Mouse (Mus musculus) liver, embryonic 11.5 days (tissue): ENCODE data around the gene Myzap. TPM values are rescaled to one million over a fixed set of nuclear protein-coding genes. Genes with fewer than 3 reads are reported as not detected.

Experiments used
- ATAC-seq: fragments of 200-750 bp; cut with Nextera tagmentation; replicated peaks from 2 replicates; pipeline ENCODE4 v1.8.0; 2017; ENCODE audit warnings: moderate number of reproducible peaks, mild to moderate bottlenecking, moderate TSS enrichment, moderate library complexity; ENCODE audit not compliant: low FRiP score
- DNase-seq: peaks from one replicate; pipeline ENCODE4 v3.0.0-alpha.2; 2017; ENCODE audit warnings: low spot score
- H3K27ac ChIP-seq: fragments of 300-500 bp; sonication (generic); 2 replicates; pipeline ENCODE4 v1.5.1; 2014; ENCODE audit warnings: mild to moderate bottlenecking, low read depth, low read length, control low read depth
- H3K27me3 ChIP-seq: fragments of 300-500 bp; sonication (generic); replicated peaks from 2 replicates; pipeline ENCODE4 v1.6.1; 2014; ENCODE audit warnings: low read length, mixed read lengths; ENCODE audit not compliant: control insufficient read depth, insufficient read depth
- H3K36me3 ChIP-seq: fragments of 300-500 bp; sonication (generic); 2 replicates; pipeline ENCODE4 v1.6.1; 2014; ENCODE audit warnings: mild to moderate bottlenecking, low read length, moderate library complexity, mixed read lengths; ENCODE audit not compliant: control insufficient read depth, insufficient read depth
- H3K4me1 ChIP-seq: fragments of 300-500 bp; sonication (generic); replicated peaks from 2 replicates; pipeline ENCODE4 v1.6.1; 2014; ENCODE audit warnings: low read length, mixed read lengths; ENCODE audit not compliant: control insufficient read depth, insufficient read depth
- H3K4me2 ChIP-seq: fragments of 300-500 bp; sonication (generic); 2 replicates; pipeline ENCODE4 v1.6.1; 2014; ENCODE audit warnings: mild to moderate bottlenecking, control low read depth, moderate library complexity
- H3K4me3 ChIP-seq: fragments of 300-500 bp; sonication (generic); 2 replicates; pipeline ENCODE4 v1.5.1; 2014; ENCODE audit warnings: low read depth, low read length, control low read depth
- H3K9ac ChIP-seq: fragments of 300-500 bp; sonication (generic); 2 replicates; pipeline ENCODE4 v1.6.1; 2014; ENCODE audit warnings: low read depth, low read length, control low read depth
- H3K9me3 ChIP-seq: fragments of 300-500 bp; sonication (generic); 2 replicates; pipeline ENCODE4 v1.6.1; 2016; ENCODE audit warnings: low read length, inconsistent platforms, mixed read lengths; ENCODE audit not compliant: control insufficient read depth
- WGBS: fragments of 180-500 bp; shearing (Covaris S2); extraction: QIAGEN DNeasy Blood & Tissue Kit; methylation state at CpG from one replicate; pipeline ENCODE4 v1.1.7; 2014; 5-methylcytosine and 5-hydroxymethylcytosine counted together
- polyA plus RNA-seq: library from polyadenylated mRNA; unstranded; fragments of >200 nt; fragmentation: Nextera tagmentation; extraction: Ambion mirVana; gene quantifications from 2 replicates; pipeline ENCODE4 v1.2.1, GENCODE M21; 2014

Gene Myzap
- 9.1 and 9.8 TPM in 2 replicates for polyA plus RNA-seq

GRCm38 (mm10) chr9:71591938-71592548 is at the start of gene Myzap:
Gene Myzap (minus strand): TSS chr9:71592360.
- Histone ChIP-seq H3K4me1 (0 out of 2 replicates have a peak, but pooled peaks cover 3% of the 10 kb centered on the region), H3K9ac (0 out of 2 replicates have a peak within 1 kb of the TSS, but pooled peaks have one; percentile 21), H3K27me3 (peaks cover 7% of the 10 kb centered on the region), H3K27ac (no peak within 1 kb of the TSS), H3K4me3 (peak within 1 kb of the TSS; percentile 52), H3K9me3 (no peaks in the 10 kb centered on the region), H3K36me3 (no peaks in the 10 kb centered on the region), H3K4me2 (peak within 1 kb of the TSS; percentile 79)
- ATAC-seq (peak; percentile 87), DNase-seq (peak; percentile 84)
- WGBS = 3% methylated on average over 29 of the region's 29 CpGs

GRCm38 (mm10) chr9:71640361-71640927 is 48.3 kb upstream of the Myzap start:
- Histone ChIP-seq H3K9me3 (no peaks in the 10 kb centered on the region), H3K4me1 (no peaks in the 10 kb centered on the region), H3K4me2 (no peak overlapping the region), H3K4me3 (no peak overlapping the region), H3K27ac (no peak overlapping the region), H3K9ac (no peak overlapping the region), H3K36me3 (peaks cover 7% of the 10 kb centered on the region; the same call in 1 of the 2 replicates), H3K27me3 (no peaks in the 10 kb centered on the region)
- ATAC-seq (no peak), DNase-seq (no peak)
- 80% methylated on average over 4 of the region's 4 CpGs for WGBS

DNA sequence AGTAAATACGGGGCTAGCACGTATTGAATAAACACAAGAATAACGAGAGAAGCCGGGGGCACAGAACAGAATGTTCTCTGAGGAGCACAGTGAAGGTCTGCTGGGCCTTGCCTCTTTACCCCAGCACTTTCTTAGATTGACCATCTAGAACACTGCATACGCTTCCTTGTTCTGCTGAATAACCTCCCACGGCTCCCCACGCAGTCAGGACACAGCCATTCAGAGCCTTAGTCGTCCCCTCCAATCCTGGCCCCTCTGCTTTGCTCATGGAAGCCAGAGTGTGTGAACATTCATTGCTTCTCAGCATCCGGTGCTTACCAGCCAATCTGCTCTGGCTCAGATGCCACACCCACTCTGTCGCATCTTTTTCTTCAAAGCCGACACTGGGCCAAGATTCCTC is 46.0 kb upstream of the Myzap start:
- Histone ChIP-seq H3K27me3 (no peaks in the 10 kb centered on the region), H3K4me2 (no peak overlapping the region), H3K36me3 (peaks cover 6% of the 10 kb centered on the region; the same call in 1 of the 2 replicates), H3K4me3 (no peak overlapping the region), H3K4me1 (no peaks in the 10 kb centered on the region), H3K9me3 (peaks cover 4% of the 10 kb centered on the region; the same call in 1 of the 2 replicates), H3K9ac (no peak overlapping the region), H3K27ac (no peak overlapping the region)
- WGBS = 81% methylated on average over 11 of the region's 11 CpGs
- ATAC-seq (no peak), DNase-seq (no peak)

- Histone ChIP-seq H3K27ac (no peak overlapping the region), H3K4me1 (no peaks in the 10 kb centered on the region), H3K4me2 (no peak overlapping the region), H3K9me3 (peaks cover 4% of the 10 kb centered on the region; the same call in 1 of the 2 replicates), H3K4me3 (no peak overlapping the region), H3K9ac (no peak overlapping the region), H3K36me3 (peaks cover 5% of the 10 kb centered on the region; the same call in 1 of the 2 replicates), H3K27me3 (no peaks in the 10 kb centered on the region)
- 87% methylated on average over 1 of the region's 1 CpGs for WGBS
- ATAC-seq = no peak
- no peak for DNase-seq
These were observed 44.7 kb upstream of the Myzap start for GRCm38 (mm10) chr9:71636854-71637253.

GRCm38 (mm10) chr9:71635627-71636026 is 43.5 kb upstream of the Myzap start:
- no peaks in the 10 kb centered on the region for H3K4me1 ChIP-seq
- peaks cover 4% of the 10 kb centered on the region; the same call in 1 of the 2 replicates for H3K9me3 ChIP-seq
- no peak overlapping the region for H3K27ac ChIP-seq
- ATAC-seq (no peak), DNase-seq (no peak)
- H3K4me2 ChIP-seq = no peak overlapping the region
- H3K27me3 ChIP-seq = no peaks in the 10 kb centered on the region
- peaks cover 4% of the 10 kb centered on the region; the same call in 1 of the 2 replicates for H3K36me3 ChIP-seq
- WGBS = 62% methylated on average over 1 of the region's 1 CpGs
- no peak overlapping the region for H3K9ac ChIP-seq
- no peak overlapping the region for H3K4me3 ChIP-seq

- Histone ChIP-seq H3K27me3 (no peaks in the 10 kb centered on the region), H3K9ac (no peak overlapping the region), H3K36me3 (peaks cover 2% of the 10 kb centered on the region; the same call in 1 of the 2 replicates), H3K4me3 (no peak overlapping the region), H3K9me3 (peaks cover 4% of the 10 kb centered on the region; the same call in 1 of the 2 replicates), H3K27ac (no peak overlapping the region), H3K4me2 (no peak overlapping the region), H3K4me1 (no peaks in the 10 kb centered on the region)
- 77% methylated on average over 2 of the region's 2 CpGs for WGBS
- no peak for ATAC-seq
- DNase-seq = no peak
These were observed 42.8 kb upstream of the Myzap start for GRCm38 (mm10) chr9:71634916-71635315.

DNA sequence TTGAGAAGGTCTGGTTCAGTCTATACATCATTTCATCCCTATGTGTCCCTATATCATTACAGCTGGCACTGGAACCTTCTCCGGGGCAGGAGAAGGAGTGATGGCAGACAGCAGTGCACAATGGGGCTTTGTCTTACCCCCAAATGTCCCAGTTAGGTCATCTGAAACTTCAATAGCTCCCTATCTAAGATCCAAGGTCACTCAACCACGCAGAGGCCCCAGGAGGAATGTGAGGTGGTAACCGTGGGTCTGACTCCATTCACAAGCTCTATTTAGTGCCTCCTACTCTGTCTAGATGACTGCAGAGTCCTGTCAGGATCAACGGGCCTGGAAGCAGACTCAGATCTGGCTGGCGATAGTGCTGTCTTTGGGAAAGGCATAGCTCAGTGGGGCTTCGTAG is 36.8 kb upstream of the Myzap start:
- Histone ChIP-seq H3K36me3 (no peaks in the 10 kb centered on the region; the same call in 1 of the 2 replicates), H3K9me3 (peaks cover 3% of the 10 kb centered on the region; the same call in 1 of the 2 replicates), H3K4me1 (no peaks in the 10 kb centered on the region), H3K27ac (no peak overlapping the region), H3K27me3 (no peaks in the 10 kb centered on the region), H3K4me3 (no peak overlapping the region), H3K9ac (no peak overlapping the region), H3K4me2 (no peak overlapping the region)
- WGBS = 74% methylated on average over 6 of the region's 6 CpGs
- ATAC-seq = no peak
- DNase-seq = no peak

GRCm38 (mm10) chr9:71628286-71628685 is 36.1 kb upstream of the Myzap start:
- no peak for ATAC-seq
- Histone ChIP-seq H3K9ac (no peak overlapping the region), H3K4me3 (no peak overlapping the region), H3K4me1 (no peaks in the 10 kb centered on the region), H3K27ac (no peak overlapping the region), H3K36me3 (no peaks in the 10 kb centered on the region; the same call in 1 of the 2 replicates), H3K9me3 (no peaks in the 10 kb centered on the region), H3K27me3 (no peaks in the 10 kb centered on the region), H3K4me2 (no peak overlapping the region)
- no peak for DNase-seq
- 75% methylated on average over 6 of the region's 6 CpGs for WGBS

GRCm38 (mm10) chr9:71625961-71626360 is 33.8 kb upstream of the Myzap start:
- no peak overlapping the region for H3K4me2 ChIP-seq
- no peak overlapping the region for H3K4me3 ChIP-seq
- H3K36me3 ChIP-seq = no peaks in the 10 kb centered on the region
- H3K4me1 ChIP-seq = no peaks in the 10 kb centered on the region
- H3K27me3 ChIP-seq = no peaks in the 10 kb centered on the region
- no peak overlapping the region for H3K27ac ChIP-seq
- H3K9ac ChIP-seq = no peak overlapping the region
- DNase-seq = no peak
- WGBS = 79% methylated on average over 6 of the region's 6 CpGs
- no peak for ATAC-seq
- H3K9me3 ChIP-seq = no peaks in the 10 kb centered on the region
